Mouse (Mus musculus) mouse embryonic stem cell (cell line): ENCODE results near the gene Pde10a.

Experiments
- in situ Hi-C, 2 experiments: fragments of 300-500 bp; cut with MboI; formaldehyde crosslinking; loops; 1 replicate in 1 of 2; 3 replicates in 1 of 2; pipeline ENCODE4 v1.14.3; 2019 to 2020; ENCODE audit warnings: low sequenced_read_pairs in 2 of 2, low pct_unique_long_range_greater_than_20kb in 1 of 2, mixed read lengths in 1 of 2; ENCODE audit not compliant: unreplicated experiment in 1 of 2

The Pde10a gene

DNA sequence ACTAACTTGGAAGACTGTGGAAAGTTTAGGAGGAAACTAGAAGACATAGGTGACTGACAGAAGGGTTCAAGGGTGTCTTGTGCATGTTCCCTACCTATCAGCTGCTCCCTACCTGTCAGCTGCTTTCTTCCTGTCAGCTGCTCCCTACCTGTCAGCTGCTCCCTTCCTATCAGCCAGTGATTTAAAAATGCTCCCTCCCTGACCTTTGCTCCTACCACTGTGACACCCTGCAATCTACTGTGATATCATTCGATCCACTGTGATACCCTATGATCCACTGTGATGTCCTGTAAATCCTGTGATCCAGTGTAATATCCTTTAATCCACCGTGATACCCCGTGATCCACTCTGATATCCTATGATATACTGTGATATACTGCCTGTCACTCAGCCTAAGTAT lies 249.1 kb downstream of the Pde10a start:
- in situ Hi-C loops = no loop called here

DNA sequence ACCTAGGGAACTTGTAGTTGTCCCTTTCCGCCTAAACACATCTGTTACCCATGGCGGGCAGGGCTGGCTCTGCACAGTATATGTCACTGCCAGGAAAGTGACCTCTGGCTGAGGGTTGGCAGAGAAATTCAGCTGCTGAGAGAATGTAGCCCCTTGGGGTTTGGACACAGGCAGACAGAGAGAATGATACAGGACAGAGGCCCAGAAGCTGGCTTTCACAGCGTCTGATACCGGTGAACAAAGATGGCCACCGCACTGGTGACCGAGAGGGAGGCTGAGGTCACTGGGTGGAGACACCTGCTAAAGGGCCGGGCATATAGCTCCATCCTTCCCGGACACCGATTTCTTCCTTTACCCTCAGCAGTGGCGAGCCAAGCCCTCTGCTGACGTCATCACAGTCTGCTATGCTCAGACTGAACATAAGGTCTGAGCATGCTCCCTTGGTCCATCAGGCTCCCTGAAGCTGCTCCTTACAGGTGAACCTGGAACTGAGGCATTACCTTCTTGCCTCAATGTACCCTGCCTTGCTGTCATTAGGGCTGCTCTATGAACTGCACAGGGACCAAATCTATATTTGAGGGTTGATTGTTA lies 250.5 kb downstream of the Pde10a start:
- in situ Hi-C loops = no loop called here

DNA sequence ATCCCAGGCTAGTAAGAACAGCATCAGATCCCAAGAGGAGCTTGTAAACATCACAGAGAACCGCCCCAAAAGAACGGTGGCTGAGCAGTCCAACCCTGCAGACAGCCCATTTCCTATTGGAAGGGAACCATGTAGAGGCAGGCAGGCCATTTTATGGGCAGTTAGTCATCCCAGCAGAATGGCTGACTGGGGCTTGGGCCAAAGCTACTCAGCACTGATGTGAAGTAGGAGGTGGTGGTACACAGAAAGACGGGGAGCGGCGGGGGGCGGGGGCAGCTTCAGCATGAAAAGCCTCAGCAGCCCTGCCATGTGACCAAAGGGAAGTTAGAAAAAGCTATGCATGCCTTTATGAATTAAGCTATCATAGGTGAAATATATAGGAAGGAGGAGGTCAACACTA lies 252.5 kb downstream of the Pde10a start:
- in situ Hi-C loops = no loop called here

DNA sequence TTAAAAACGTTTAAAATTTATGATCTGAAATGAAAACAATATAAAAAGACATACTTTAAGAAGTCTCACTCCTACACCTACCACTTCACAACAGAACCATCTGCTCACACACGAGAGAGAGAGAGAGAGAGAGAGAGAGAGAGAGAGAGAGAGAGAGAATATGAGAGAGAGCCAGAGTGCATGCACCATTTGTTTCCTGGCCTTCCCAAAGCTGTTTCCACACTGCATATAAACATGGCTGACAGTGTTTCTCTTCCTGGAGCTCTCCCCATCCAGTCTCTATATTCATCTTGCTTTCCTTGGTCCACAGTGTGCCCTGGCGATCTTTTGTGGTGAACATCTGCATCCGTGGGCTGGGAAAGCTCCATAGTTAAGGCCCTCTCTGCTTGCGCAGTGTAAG lies 253.7 kb downstream of the Pde10a start:
- in situ Hi-C loops = no loop called here

DNA sequence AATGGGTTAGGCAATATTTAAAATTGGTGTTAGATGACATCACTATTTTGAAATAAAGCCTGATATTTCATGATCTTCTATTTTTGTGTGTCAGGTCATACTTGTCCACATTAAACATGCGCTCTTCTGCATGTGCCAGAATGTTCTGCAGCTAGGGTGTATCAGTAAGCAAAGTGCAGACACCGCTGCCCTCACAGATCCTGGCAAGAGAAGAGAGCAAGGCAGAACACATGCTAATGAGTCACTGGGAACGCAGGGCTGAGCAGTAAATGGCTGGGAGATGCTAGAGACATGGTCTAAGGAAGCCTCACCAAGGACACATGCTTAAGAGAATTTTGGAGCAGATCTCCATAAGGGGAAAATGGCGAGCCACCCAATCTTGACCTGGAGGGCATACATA lies 255.3 kb downstream of the Pde10a start:
- in situ Hi-C loops = no loop called here

DNA sequence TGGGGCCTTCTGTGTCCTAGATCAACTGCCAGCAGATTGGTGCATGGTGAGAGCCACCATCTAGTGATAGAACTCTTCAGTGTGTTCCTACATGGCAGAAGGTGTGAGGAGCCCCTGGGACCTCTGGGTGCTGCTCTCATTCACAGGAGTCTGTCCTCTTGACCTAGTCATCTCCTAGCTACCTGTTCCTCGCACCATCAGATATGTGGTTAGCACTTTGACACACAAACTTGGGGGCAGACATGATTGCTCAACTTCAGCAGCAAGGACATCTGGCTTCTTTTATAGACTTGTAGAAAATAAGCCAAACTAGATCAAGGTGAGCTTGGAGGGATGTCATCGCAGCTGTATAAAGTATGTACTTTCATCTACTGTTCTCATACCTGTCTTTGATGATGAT lies 255.9 kb downstream of the Pde10a start:
- in situ Hi-C loops = no loop called here

DNA sequence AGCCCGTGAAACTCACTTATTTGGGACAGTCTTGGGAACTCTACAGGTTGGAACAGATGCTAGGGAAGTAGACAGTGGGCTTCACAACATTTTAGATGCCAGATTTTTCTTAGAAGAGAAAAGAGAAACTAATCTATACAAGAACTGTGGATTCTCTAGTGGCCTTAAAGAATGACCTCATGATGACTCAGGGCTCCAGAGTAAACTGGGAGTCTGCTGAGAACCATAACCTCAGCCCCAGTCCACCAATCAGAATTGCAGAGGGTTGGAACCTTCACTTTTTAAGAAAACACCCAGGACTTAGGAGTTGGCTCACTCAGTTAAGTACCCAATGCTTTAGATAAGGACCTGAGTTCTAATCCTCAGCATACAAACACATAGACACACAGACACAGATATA lies 256.4 kb downstream of the Pde10a start:
- in situ Hi-C loops = no loop called here

DNA sequence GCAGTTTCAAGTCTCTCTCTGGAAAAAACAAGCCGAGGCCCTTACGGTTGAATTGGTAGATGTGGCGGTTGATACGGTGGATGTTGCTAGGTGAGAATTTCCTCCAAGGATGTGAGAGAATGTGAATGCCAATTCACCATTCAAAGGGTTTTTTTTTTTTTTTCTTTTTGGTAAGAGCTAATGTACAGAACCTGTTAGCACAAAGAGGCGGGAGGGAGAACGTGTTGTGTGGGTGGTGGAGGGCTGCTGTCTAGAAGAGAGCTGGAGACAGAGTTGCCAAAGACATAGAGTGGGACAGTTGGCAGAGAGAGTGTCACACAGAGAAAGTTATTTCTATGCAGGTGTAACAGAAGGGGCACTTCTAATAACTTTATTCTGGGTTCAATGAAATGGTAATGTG lies 260.7 kb downstream of the Pde10a start:
- in situ Hi-C loops = no loop called here

DNA sequence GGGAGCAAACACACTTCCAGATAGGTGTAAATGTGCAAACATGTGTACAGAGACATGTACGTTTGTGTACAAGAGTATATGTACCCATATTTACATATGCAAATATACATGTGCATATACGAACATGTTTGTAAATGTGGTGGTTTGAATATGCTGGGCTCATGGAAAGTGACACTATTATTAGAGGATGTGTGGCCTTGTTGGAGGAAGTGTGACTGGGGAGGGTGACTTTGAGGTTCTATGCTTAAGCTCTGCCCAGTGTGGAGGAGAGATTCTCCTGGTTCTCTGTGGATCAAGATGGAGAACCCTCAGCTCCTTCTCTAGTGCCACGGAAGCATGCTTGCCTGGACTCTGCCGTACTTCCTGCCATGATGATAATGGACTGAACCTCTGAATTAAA lies 261.3 kb downstream of the Pde10a start:
- in situ Hi-C loops = no loop called here

DNA sequence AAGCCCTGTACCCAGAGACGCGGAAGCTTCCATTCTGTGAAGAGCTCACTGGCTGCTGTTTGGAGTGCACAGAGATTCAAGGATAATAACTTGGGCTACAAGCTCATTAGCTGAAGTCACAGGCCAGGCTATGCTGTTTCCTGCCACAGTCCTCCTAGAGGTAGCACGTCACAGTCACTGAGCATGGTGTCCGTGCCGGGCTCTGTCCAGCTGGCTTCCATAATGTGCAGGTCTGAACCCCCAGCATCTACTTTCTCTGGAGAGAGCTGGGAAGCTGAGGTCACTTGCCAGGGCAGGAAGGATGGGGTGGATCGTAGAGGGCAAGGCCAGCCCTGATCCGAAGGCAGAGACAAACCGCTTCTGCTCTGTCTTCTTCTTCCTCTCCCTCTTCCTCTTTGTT lies 262.6 kb downstream of the Pde10a start:
- in situ Hi-C loops = no loop called here

DNA sequence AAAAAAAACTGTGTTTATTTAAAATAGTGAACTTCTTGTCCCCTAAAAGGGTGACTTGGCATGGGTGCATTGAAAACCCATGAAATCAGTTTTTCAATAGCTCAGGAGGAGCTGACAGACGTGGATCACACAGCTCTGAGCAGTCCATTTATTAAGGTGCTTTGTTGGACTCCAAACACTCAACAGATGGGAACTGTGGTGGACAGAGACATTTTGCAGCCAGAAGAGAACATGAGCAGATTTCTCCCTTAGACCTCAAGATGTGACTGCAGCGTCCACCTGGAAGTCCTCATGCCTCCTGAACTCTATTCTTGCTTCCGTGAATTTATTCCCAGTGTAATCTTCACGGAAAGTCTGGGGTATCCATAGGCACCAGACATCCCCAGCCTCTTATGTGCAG lies 266.4 kb downstream of the Pde10a start:
- in situ Hi-C loops = no loop called here

DNA sequence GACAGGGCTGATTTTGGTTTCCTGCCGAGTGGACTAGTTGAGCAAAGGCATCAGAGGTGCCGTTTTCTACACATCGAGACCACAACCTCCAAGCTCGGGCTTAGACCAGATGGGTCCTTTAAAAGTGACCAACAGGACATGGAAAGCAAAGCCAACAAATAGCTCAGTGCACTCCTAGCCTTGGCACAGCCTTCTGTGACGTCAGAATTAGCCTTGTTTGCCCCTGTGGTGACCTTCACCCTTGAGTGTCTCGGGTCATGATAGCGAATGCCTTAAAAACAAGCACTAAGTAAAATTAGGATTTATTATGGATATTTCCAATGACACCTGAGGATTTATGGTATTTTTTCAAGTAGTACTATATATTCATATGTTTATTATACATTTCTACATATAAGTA lies 267.4 kb downstream of the Pde10a start:
- in situ Hi-C loops = no loop called here

DNA sequence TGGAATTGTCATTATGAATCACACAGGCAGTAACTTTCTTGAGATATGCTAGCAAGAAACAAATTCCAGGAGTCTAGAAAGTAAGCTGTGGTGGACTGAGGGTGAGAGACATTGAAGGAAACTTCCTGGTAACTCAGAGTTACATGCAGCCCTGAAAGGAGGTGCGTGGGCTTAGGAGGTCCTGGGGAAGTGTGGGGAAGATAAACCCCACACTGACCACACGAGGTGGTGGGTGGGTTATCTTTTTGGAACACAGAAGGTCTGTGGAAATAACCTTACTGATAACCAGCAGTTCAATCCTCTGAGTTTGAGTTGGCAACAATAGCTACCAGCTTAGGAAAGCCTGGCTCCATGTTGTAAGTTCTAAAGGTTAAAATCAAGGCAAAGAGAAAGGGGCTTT lies 272.5 kb downstream of the Pde10a start:
- in situ Hi-C loops = no loop called here

DNA sequence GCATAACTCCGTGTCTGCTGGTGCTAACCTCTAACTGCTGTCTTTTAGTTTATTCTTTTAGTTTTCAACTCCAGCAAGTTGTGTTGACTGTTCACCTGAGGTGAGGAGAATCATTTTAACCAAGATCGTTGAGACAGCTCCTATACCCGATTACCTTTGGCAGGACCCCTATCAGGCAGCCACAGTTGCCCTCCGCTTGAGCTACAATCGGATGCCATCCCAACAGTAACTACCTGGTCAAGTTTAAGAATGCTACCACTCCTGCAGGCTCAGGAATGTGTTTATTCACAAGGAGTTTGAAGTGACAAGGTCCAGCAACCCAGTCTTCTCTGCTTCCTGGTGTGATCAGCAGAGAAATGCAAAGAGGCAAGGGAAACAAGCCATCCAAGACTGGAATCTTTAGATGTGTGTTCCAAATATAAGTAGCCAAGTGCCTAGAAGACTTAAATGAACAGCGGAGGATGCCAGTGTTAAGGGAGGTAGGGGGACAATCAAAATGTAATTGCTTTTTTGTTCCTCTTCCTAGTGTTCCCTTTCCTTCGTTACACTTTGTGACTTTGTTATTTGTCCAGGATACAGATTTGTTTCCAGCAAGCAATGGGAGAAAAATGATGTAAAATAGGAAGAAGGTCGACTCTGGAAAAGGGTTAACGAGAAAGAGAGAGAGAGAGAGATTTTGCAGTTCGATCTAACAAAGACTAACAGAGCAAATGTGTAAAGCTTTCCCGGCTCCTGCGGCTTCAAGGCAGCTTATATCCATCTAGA lies 273.5 kb downstream of the Pde10a start:
- in situ Hi-C loops = no loop called here

DNA sequence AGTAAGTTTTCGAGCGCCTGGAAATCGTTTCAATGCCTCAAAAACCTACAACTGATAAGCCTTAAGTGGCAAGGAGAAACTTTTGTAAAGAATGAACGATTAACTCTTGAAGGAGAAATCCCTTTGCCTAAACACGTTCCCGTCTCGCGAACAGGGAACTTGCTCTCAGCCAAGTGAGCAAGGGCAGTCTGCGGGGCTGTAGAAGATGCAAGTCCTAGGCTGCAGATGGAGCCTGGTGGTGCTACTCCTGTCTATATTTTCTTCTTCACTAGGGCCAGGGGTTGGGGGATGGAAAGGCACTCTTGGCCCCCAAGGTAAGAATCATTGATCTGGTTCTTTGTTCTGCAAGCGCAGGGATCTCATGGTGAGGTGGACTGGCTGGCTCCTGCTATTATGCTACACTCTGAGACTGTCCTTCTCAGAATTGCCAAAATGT lies 274.1 kb downstream of the Pde10a start:
- in situ Hi-C loops = no loop called here

DNA sequence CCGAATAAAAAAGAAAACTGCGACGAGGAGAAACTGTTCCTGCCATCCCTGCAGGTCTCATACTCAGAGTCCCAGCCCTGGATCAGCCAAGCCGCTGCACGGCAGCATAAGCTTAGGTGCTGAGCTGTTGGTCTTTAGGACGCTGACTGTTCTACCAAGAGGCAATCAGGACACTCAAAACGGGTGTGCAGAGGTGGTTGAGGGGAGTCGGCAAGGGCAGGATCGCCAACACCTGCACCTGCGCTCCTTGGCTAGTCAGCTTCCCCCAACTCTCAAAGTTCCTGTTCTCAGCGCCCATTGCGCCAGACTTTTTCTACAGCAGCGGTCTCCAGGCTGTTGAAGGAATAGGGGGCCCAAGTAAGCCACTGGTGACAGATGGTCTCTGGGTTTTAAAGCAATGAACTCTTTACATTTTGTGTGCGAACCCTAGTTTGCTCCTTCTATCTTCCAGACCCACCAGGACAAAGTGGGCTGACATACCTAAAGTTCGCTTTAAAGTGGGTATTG lies 274.8 kb downstream of the Pde10a start:
- in situ Hi-C loops = no loop called here

DNA sequence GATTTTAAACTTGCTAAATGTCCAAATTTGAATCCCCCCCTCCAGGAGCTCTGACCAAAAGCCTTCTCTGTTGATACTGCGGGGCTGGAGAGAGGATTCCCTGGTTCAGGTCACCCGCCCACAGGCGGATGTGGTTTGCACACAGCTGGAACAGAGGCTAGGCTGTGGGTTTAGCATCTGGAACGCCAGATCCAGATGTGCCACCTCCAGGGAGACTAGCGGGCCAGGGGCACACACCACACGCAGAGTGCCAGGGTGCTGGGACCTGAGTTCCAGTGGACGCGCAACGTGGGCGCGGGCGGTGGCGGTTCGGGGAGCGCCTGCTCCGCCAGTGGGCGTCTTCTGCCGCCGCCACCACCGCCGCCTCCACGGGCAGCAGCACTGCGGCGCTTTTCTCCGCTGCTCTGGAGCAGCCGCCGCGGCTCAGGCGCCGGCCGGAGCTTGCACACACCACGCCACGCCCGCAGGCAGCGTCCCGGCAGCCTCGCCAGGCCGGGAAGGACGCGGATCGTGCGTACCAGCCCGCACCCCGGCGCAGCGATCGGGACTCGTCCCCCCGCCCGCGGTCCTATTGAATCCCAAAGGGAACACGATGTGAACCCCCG lies 275.4 kb downstream of the Pde10a start:
- in situ Hi-C loops = no loop called here

DNA sequence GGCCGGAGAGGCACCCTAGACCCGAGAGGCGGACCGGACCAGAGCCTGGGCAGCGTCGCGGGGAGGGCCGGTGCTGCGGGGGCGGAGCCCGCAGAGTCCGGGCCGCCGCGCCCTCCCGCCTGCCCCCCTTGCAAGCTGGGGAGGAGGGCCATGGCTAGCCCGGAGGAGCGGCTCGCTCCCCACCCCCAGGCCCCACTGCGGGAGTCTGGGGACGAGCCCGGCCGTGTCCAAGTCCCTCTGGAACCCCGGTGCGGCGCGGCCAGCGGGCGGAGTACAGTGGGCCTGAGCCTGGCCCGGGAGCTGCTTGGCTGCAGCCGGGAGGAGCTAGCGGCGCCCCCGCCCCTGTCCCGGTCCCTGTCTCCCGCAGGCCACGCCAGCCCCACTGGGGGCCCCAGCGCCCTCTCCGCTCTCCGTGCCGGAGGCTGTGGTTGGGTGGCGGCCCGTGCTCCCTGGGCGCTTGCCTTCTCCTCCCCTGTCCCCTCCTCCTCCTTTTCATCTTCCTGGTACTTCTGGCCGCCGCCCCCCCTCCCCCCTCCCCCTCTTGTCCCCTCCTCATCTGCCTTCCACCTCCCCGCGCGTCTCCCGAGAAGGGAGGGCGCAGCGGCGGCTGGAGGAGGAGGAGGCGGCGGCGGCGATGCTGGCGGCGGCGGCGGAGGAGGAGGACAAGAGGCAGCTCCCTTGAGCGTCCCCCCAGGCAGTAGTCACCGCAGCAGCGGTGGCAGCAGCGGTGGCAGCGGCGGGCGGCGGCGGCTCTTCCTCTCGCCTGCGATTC lies 276.1 kb downstream of the Pde10a start:
- in situ Hi-C loops = no loop called here

DNA sequence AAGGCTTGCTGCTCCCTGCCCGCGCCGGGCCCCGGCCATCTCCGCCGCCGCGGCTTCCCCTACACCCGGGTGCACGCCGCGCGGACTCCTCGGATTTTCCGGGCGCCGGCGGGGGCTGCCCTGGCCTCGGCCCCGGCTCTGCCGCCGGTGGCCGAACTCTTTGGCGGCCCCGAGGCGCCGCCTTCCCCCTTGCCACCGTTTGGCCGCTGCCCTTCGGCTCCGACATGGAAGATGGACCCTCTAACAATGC lies 276.6 kb downstream of the Pde10a start:
- in situ Hi-C loops = no loop called here
